Mouse (Mus musculus) forelimb bud, embryonic 11.5 days (tissue): ENCODE results near the gene Marc1.

Experiments
- DNase-seq: peaks from one replicate; pipeline ENCODE4 v3.0.0-alpha.2; 2012; ENCODE audit warnings: low read depth, low spot score

Gene Marc1

DNA sequence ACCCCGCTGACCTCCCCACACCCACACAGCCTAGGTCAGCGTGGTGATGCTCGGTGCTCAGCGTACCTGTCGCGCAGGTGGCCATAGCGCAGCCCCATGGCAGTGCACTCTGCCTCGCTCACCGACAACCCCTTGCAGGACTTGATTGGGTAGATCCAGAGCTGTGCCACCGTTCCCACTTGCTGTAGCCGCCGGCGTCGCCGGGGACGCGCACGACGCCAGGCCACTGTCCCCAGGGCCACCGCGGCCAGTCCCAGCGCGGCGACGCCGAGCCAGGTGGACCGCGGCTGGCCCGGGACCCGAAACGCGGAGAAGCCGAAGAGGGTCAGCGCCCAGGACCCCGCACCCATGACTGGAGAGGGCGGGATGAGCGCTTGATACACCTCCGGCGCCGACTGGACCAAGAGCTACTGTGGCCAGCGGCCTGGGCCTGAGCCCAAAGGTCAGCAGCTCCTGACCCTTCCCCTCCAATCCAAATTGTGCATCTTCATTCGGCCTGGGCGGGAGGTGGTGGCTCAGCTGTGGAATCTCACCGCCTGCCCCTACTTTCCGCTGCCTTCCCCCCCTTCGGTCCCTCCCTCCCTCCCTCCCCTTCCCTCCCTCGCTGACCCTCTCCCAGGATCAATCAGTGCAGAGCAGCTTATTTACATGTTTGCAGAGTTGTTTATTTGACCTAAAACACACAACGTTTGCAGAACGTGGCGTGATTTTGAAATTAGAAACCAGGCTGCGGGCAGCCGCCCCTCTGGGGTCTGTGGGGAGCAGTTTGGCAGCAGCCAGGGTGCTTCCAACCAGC lies at the start of gene Marc1:
Marc1 (minus strand) TSS at position 534 of the 796 bp plus-strand sequence.
- DNase-seq, result no peak

DNA sequence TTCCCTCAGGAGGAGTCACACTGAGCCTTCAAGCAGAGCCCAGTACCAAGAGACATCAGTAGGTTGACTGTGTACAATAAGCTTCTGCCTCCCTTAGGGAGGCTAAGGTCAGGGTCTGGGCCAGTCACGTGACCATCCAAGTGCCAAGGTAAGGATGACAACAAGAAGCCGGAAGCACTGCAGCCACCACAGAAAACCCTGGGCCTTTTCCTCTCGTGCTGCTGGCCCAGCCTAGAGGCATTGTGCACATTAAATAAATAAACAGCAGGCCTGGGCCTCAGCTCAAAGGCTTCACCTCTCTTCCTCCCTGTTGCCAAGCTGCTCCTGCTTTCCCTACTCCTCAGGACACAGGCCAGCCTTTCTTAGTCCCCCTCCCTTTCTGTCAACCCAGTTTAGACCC lies 49.2 kb upstream of the Marc1 start:
- no peak for DNase-seq

GRCm38 (mm10) chr1:184858253-184858652 lies 47.1 kb upstream of the Marc1 start:
- DNase-seq, result no peak

DNA sequence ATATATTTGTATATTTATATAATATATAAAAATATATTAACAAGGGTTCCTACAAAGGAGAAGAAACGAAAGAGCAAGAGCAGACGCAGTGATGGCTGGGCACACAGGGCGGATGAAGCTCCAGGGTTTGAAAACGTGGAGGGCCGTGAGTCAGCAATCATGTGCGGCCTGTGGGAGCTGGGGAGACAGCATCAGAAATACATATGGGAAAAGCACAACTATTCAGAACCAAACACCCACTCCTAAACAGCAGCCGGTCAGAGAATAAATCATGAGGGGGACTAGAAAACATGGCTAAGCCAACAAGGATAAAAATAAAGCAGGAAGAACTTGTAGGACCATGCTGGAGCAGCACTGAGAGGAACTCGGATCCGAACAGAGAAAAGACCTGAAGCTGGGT lies 46.1 kb upstream of the Marc1 start:
- no peak for DNase-seq

DNA sequence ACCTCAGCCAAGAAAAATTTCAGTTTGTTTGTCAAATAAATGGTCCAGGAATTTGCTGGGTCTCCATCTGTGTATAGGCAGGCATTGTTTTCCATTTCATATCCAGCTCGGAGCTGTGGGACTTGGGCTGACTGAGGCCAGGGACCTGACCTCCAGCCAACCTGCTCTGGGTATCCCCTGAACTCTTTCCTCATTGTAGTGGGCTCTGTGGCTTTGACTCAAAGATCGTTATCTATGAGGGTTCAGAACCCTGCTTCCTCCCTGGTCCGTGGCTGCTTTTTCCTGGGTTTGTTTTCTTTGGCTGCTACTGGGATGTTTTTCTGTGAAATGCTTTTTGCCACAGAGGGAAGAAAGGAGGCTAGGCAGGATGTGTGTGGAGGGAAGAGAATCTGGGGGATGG lies 42.8 kb upstream of the Marc1 start:
- DNase-seq, result no peak

DNA sequence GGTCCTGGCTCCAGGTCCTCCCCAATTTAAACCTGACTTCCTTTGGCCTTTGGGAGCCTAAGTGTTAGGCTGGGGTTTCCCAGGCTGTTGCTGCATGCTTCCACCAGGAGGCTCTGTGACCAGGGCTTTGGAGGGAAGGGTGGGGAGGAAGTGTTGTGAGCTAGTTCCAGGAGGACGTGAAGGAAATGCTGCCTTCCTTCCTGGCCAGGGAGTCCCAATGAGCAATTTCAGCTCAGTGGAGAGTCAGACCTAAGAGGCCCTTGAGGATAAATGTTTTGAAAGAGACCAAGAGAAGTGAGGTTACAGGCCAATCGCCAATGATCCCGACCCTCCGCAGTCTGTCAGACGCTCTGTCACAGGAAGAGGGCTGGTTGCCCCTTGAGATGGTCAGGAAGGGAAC lies 42.2 kb upstream of the Marc1 start:
- DNase-seq, result peak; percentile 51

GRCm38 (mm10) chr1:184851741-184852618 lies 40.9 kb upstream of the Marc1 start:
- peak; percentile 77 for DNase-seq

- no peak for DNase-seq
Measured at GRCm38 (mm10) chr1:184851166-184851565, 40.1 kb upstream of the Marc1 start.

DNA sequence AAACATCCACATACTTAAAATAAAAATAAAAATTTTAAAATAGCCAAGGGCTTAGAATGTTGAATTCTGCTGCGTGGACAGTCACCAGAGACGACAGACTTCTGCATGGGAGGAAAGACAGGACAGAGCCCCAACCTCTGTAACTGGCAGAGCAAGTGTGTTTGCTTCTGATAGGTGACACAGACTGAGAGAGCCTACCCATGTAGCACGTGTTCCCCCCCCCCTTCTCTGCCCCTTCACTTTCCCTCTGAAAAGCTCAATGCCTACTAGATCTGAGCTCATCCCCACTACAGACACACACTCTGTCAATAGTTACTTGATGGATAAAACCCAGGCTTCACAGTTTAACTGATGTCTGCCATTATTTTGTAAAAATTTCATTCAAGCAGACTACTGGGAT lies 35.9 kb upstream of the Marc1 start:
- no peak for DNase-seq

- DNase-seq, result no peak
Measured at GRCm38 (mm10) chr1:184846092-184846750, 35.1 kb upstream of the Marc1 start, which contains the start of gene Marc2. Gene Marc2, minus strand, starts transcription at chr1:184846451.

- DNase-seq, result peak; percentile 78
Measured at GRCm38 (mm10) chr1:184845111-184846071, 34.3 kb upstream of the Marc1 start.

DNA sequence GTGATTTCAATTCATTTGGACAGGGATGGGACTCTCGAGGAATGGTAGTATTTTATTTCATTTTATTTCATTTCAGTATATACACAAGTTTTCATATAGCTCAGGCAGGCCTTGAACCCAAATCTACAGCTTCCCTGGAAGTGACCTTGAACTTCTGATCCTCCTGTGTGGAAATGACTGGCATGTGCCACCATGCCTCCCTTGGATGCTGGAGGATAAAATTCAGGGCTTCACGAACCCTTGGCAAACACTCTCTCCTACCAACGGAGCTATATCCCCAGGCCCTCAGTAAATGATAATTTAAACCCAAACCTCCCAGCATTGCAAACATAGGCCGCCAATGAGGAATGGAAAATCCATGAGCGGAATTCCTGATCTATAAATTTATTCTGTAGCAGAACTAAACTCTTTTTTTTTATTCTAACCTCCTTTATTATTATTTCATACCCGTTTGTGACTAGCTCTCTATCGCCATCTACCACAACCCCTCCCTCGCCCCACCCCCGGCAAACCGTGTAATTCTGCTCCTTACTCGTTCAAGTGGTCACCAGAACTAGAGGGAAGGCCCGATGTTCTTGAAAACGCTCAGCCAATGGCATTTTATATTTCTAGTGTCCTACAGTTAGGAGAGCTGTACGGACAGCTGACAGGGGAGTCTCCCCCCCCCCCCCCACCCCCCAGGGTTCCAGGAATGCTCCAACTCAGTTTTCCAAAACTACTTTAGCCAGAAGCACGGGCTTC lies 33.4 kb upstream of the Marc1 start:
- no peak for DNase-seq

DNA sequence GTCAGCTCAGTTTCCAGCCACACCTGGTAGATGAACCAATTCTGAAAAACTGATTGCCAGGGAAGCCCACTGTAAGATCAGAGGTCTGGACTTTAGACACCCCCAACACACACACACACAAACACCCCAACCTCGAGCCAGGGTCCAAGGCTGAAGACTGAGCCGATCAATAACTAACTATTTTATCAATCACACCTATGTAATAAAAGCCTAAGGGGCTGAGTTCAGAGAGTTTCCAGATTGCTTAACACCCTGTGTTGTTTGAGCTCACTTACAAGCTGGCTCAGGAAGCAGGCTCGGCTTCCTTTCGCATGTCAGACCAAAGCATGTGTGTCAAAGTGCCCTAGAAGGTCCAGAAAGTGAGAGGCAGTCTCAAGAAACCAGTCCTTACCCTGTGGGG lies 26.5 kb upstream of the Marc1 start:
- no peak for DNase-seq

DNA sequence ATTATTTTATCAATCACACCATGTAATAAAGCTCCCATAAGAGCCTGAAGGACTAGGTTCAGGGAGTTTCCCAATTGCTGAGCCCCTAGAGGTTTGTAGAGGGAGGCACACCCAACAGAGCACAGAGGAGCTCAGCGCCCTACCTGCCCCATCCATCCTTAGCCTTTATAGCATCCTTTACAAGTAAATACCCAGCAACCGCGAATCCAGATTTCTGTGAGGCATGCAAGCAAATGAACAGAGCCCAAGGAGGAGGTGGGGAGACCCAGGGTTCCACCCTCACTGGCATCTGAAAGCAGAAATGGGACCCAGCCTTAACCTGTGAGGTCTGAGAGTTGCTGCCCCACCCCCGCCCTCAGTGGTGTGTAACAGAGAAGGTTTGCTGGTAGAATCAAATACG lies 25.2 kb upstream of the Marc1 start:
- no peak for DNase-seq

GRCm38 (mm10) chr1:184833499-184833898 lies 22.4 kb upstream of the Marc1 start:
- DNase-seq, result no peak

DNA sequence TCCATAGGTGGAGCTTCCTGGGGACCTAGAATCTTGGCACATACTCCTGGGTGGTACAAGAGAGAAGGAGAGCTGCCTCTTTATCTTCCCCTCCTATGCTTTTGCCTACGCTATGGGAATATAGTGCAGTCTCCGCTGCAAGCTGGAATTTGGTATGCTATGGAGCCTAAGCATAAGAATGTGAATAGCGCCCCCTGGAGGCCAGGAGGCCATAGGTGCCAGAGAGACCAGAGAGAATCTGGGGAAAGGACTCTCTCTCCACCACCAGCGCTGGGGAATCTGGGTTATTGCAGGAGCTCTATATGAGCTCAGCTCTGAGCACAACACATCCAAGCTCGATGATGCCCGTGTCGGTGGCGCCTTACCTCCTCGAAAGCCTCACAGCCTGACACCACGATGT lies 21.1 kb upstream of the Marc1 start:
- DNase-seq, result no peak

- no peak for DNase-seq
Measured at GRCm38 (mm10) chr1:184829897-184830296, 18.8 kb upstream of the Marc1 start.

- DNase-seq, result no peak
Measured at GRCm38 (mm10) chr1:184827175-184827701, 16.1 kb upstream of the Marc1 start.

- peak; percentile 55 for DNase-seq
Measured at GRCm38 (mm10) chr1:184825093-184825492, 14.0 kb upstream of the Marc1 start.

DNA sequence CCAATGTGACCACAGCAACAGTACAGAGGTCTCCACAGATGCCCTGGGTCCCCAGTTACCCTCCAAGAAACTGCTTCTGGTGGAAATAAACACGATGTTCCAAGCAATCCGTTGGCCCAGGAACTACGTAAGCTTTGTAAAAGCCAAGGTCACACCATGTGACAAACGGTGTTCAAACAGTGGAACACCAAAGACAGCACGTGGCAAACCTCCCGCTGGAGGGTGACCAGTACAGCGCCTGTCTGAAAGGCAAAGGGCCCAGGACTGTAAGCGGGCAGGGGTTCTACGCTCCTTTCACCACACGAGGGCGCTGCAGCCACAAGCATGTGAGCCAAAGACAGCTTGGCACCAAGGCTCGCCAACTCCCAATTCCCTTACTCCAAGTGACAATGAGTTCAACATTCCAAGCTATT lies 13.3 kb upstream of the Marc1 start:
- peak; percentile 72 for DNase-seq
